Mouse (Mus musculus) forebrain, postnatal 0 days (tissue): ENCODE results near the gene Rcor1. TPM values are rescaled to one million over a fixed set of nuclear protein-coding genes. Genes with fewer than 3 reads are reported as not detected.

Source experiments
- ATAC-seq: fragments of 200-750 bp; cut with Nextera tagmentation; 2 replicates; pipeline ENCODE4 v1.8.0; 2017; ENCODE audit warnings: mild to moderate bottlenecking, moderate library complexity
- DNase-seq: peaks from one replicate; pipeline ENCODE4 v3.0.0-alpha.2; 2015
- H3K27ac ChIP-seq: fragments of 300-500 bp; sonication (generic); 2 replicates; pipeline ENCODE4 v1.5.1; 2014; ENCODE audit warnings: low read depth, mild to moderate bottlenecking, antibody characterized with exemption, low read length, moderate library complexity, mixed read lengths
- H3K27me3 ChIP-seq: fragments of 300-500 bp; sonication (generic); 2 replicates; pipeline ENCODE4 v1.6.1; 2014; ENCODE audit warnings: mild to moderate bottlenecking, low read length, mixed read lengths; ENCODE audit not compliant: insufficient read depth
- H3K36me3 ChIP-seq: fragments of 300-500 bp; sonication (generic); 2 replicates; pipeline ENCODE4 v1.6.1; 2014; ENCODE audit warnings: mild to moderate bottlenecking, moderate library complexity; ENCODE audit not compliant: insufficient read depth
- H3K4me1 ChIP-seq: fragments of 300-500 bp; sonication (generic); 2 replicates; pipeline ENCODE4 v1.6.1; 2014; ENCODE audit warnings: antibody characterized with exemption; ENCODE audit not compliant: insufficient read depth
- H3K4me2 ChIP-seq: fragments of 300-500 bp; sonication (generic); 2 replicates; pipeline ENCODE4 v1.6.1; 2014; ENCODE audit warnings: low read depth, mild to moderate bottlenecking, moderate library complexity
- H3K4me3 ChIP-seq: fragments of 300-500 bp; sonication (generic); 2 replicates; pipeline ENCODE4 v1.5.1; 2014; ENCODE audit warnings: low read depth, low read length, mixed read lengths
- H3K9ac ChIP-seq: fragments of 300-500 bp; sonication (generic); 2 replicates; pipeline ENCODE4 v1.6.1; 2014; ENCODE audit warnings: mild to moderate bottlenecking
- H3K9me3 ChIP-seq: fragments of 300-500 bp; sonication (generic); 2 replicates; pipeline ENCODE4 v1.6.1; 2016; ENCODE audit warnings: low read length
- CTCF ChIP-seq: sonication (generic); IDR thresholded peaks from 2 replicates; pipeline ENCODE4 v1.5.1; 2016; ENCODE audit warnings: antibody characterized with exemption, control low read depth, low read depth
- WGBS: fragments of 180-500 bp; shearing (Covaris S2); extraction: QIAGEN DNeasy Blood & Tissue Kit; methylation state at CpG from one replicate; pipeline ENCODE4 v1.1.7; 2014; 5-methylcytosine and 5-hydroxymethylcytosine counted together
- polyA plus RNA-seq: library from polyadenylated mRNA; unstranded; fragments of >200 nt; fragmentation: Nextera tagmentation; extraction: Ambion mirVana; gene quantifications from 2 replicates; pipeline ENCODE4 v1.2.1, GENCODE M21; 2015
- total RNA-seq: library from RNA; depleted of rRNA; stranded (reverse); fragments of >200 nt; gene quantifications from 2 replicates; pipeline ENCODE4 v1.2.3, GENCODE M21; 2014; rRNA removed

The Rcor1 gene
- total and polyA plus RNA-seq, 2 experiments from 2014 or later: 4.3 to 16.2 TPM

GRCm38 (mm10) chr12:111159659-111160428, 120.7 kb downstream of the Rcor1 start:
- H3K27ac ChIP-seq: no peak overlapping the region
- no peaks in the 10 kb centered on the region for H3K36me3 ChIP-seq
- peaks cover 24% of the 10 kb centered on the region for H3K4me1 ChIP-seq
- H3K4me2 ChIP-seq: no peak overlapping the region
- DNase-seq (no peak), ATAC-seq (no peak)
- WGBS: 72% methylated on average over 12 of the region's 12 CpGs
- no peaks in the 10 kb centered on the region for H3K27me3 ChIP-seq
- no peak for TF ChIP-seq CTCF
- no peaks in the 10 kb centered on the region for H3K9me3 ChIP-seq
- H3K9ac ChIP-seq: no peak overlapping the region
- no peak overlapping the region for H3K4me3 ChIP-seq

- Histone ChIP-seq H3K4me3 (no peak overlapping the region), H3K9me3 (no peaks in the 10 kb centered on the region), H3K4me2 (no peak overlapping the region), H3K27me3 (no peaks in the 10 kb centered on the region), H3K36me3 (no peaks in the 10 kb centered on the region), H3K4me1 (peaks cover 32% of the 10 kb centered on the region), H3K9ac (no peak overlapping the region), H3K27ac (no peak overlapping the region)
- TF ChIP-seq CTCF: no peak
- DNase-seq (no peak), ATAC-seq (no peak)
- 93% methylated on average over 10 of the region's 10 CpGs for WGBS
Measured at GRCm38 (mm10) chr12:111160871-111161270, 121.7 kb downstream of the Rcor1 start.

- Histone ChIP-seq H3K4me1 (peaks cover 32% of the 10 kb centered on the region), H3K4me3 (peak overlapping the region; percentile 20), H3K4me2 (peak overlapping the region; percentile 45), H3K27ac (peak overlapping the region; percentile 95), H3K9ac (peak overlapping the region; percentile 53), H3K36me3 (no peaks in the 10 kb centered on the region), H3K9me3 (no peaks in the 10 kb centered on the region), H3K27me3 (no peaks in the 10 kb centered on the region)
- WGBS: 34% methylated on average over 7 of the region's 7 CpGs
- no peak; the same call in 1 of the 2 replicates for TF ChIP-seq CTCF
- DNase-seq: peak; percentile 16
- ATAC-seq: no peak
Measured at GRCm38 (mm10) chr12:111161943-111162311, 122.8 kb downstream of the Rcor1 start.

GRCm38 (mm10) chr12:111162312-111163061, 123.3 kb downstream of the Rcor1 start:
- H3K9me3 ChIP-seq: no peaks in the 10 kb centered on the region
- H3K4me3 ChIP-seq: peak overlapping the region; percentile 20
- H3K36me3 ChIP-seq: no peaks in the 10 kb centered on the region
- peak overlapping the region; percentile 95 for H3K27ac ChIP-seq
- 0 out of 2 replicates have a peak, but pooled peaks have one; percentile 24 for TF ChIP-seq CTCF
- DNase-seq (peak; percentile 91), ATAC-seq (peak; percentile 81)
- H3K4me2 ChIP-seq: peak overlapping the region; percentile 45
- peaks cover 32% of the 10 kb centered on the region for H3K4me1 ChIP-seq
- H3K9ac ChIP-seq: peak overlapping the region; percentile 53
- 4% methylated on average over 16 of the region's 16 CpGs for WGBS
- H3K27me3 ChIP-seq: no peaks in the 10 kb centered on the region

- no peak for TF ChIP-seq CTCF
- 3% methylated on average over 13 of the region's 13 CpGs for WGBS
- Histone ChIP-seq H3K36me3 (no peaks in the 10 kb centered on the region), H3K4me3 (peak overlapping the region; percentile 19), H3K9me3 (no peaks in the 10 kb centered on the region), H3K9ac (peak overlapping the region; percentile 33; the same call in 1 of the 2 replicates), H3K27me3 (no peaks in the 10 kb centered on the region), H3K4me2 (peak overlapping the region; percentile 48), H3K27ac (peak overlapping the region; percentile 80), H3K4me1 (peaks cover 37% of the 10 kb centered on the region)
- ATAC-seq: peak; percentile 88
- peak; percentile 95 for DNase-seq
Measured at GRCm38 (mm10) chr12:111164310-111164751, 125.2 kb downstream of the Rcor1 start.

GRCm38 (mm10) chr12:111165146-111165812, 126.1 kb downstream of the Rcor1 start:
- Histone ChIP-seq H3K4me1 (peaks cover 37% of the 10 kb centered on the region), H3K27ac (peak overlapping the region; percentile 80), H3K27me3 (no peaks in the 10 kb centered on the region), H3K4me2 (peak overlapping the region; percentile 81), H3K4me3 (no peak overlapping the region), H3K36me3 (no peaks in the 10 kb centered on the region), H3K9me3 (no peaks in the 10 kb centered on the region), H3K9ac (peak overlapping the region; percentile 64; the same call in 1 of the 2 replicates)
- peak; percentile 56 for TF ChIP-seq CTCF
- 63% methylated on average over 10 of the region's 10 CpGs for WGBS
- ATAC-seq: no peak
- DNase-seq: no peak

Other genes with a start within 250 kb of the Rcor1 start
- gene Mok, start 198.4 kb upstream of the Rcor1 start, total RNA-seq: 12.8 and 20.5 TPM in 2 replicates
- gene Mok, start 198.4 kb upstream of the Rcor1 start, polyA plus RNA-seq: 20.6 and 22.1 TPM in 2 replicates
- 4.5 and 5.9 TPM in 2 replicates for gene Zfp839, start 189.1 kb upstream of the Rcor1 start, total RNA-seq
- gene Zfp839, start 189.1 kb upstream of the Rcor1 start, polyA plus RNA-seq: 0.63 and 2.4 TPM in 2 replicates
- gene Cinp, start 150.2 kb upstream of the Rcor1 start, total RNA-seq: 93.6 and 116 TPM in 2 replicates
- gene Cinp, start 150.2 kb upstream of the Rcor1 start, polyA plus RNA-seq: 82.2 and 92.3 TPM in 2 replicates
- 20.8 and 25.6 TPM in 2 replicates for gene Tecpr2, start 150.1 kb upstream of the Rcor1 start, total RNA-seq
- 3.4 and 5.6 TPM in 2 replicates for gene Tecpr2, start 150.1 kb upstream of the Rcor1 start, polyA plus RNA-seq
- 7.6 and 8.7 TPM in 2 replicates for gene Ankrd9, start 60.3 kb upstream of the Rcor1 start, total RNA-seq
- gene Ankrd9, start 60.3 kb upstream of the Rcor1 start, polyA plus RNA-seq: 7.8 and 10.2 TPM in 2 replicates
- 18.5 and 25.1 TPM in 2 replicates for gene Traf3, start 127.0 kb downstream of the Rcor1 start, total RNA-seq
- 6.6 and 11.5 TPM in 2 replicates for gene Traf3, start 127.0 kb downstream of the Rcor1 start, polyA plus RNA-seq
- gene 4930595D18Rik, start 145.1 kb downstream of the Rcor1 start, total RNA-seq: 0.31 and 0.48 TPM in 2 replicates
- not detected in 2 replicates for gene 4930595D18Rik, start 145.1 kb downstream of the Rcor1 start, polyA plus RNA-seq
- 22.7 and 24.7 TPM in 2 replicates for gene Amn, start 231.7 kb downstream of the Rcor1 start, total RNA-seq
- 50.8 and 59.9 TPM in 2 replicates for gene Amn, start 231.7 kb downstream of the Rcor1 start, polyA plus RNA-seq